Mouse (Mus musculus): ENCODE data around the gene Slc6a4.

DNA sequence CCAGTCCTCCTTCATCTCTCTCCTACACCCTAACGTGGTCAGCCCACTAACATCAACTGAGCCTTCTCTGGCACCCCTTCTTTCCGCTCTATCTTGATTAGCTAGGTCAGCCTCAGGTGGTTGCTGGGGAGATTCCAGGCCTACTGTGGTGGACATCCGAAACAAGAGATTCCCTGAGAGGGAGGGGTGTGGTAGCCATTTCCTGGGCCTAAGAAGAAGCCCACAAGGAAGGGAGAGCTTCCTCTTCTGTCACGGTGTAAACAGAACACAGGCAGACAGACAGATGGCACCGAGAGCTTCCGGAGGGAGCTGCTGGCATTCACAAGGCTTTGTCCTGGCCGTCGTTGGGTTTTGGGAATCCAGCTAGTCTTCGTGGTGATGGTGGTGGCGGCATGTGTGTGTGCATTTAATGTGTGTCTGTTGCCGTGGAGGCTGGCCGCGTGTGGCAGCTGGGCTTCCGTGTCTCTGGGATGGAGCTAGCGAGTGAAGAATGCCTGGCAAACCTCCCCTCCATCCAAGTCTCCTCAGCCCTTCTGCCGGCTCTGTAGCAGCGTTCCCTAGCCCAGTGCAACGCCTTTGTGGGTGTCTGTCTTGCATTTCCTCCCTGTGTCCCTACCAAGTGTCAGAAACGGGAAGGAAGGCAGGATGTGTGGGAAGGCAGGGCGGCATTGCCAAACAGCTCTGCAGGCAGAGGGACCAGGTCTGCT, 2.3 kb upstream of the Slc6a4 start:
- no peak for TF ChIP-seq POLR2A (IDR thresholded peaks at IDR 0.05; ENCODE audit: low read depth, low read length)
- no peak for TF ChIP-seq CTCF (IDR thresholded peaks at IDR 0.05; ENCODE audit: extremely low read depth, insufficient read depth, insufficient read length, insufficient replicate concordance)
